7 mouse cellular contexts compared by ENCODE assay signal in the genomic region with DNA sequence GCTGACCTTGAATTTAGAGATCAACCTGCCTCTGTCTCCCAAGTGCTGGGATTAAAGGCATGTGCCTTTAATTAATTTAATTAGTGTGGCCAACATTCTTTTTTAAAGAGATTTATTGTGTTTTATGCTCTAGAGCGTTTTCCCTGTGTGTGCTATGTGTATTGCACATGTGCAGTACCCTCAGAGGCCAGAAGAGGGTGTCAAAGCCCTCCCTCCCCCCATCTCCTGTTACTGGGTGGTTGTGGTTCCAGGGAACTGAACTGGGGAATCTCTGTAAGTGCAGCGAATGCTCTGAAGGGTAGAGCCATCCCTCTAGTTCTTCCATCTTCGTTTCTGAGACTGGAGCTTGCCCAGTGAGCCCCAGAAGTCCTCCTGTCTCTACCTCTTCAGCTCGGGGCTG. TPM values are rescaled to one million over a fixed set of nuclear protein-coding genes. Genes with fewer than 3 reads are reported as not detected.
A peak's percentile ranks its signal among the peaks of the same experiment; 100 is the strongest.
DNase-seq lines count a peak whose midpoint lies in the region; ATAC-seq and TF ChIP-seq lines count a peak whose summit lies in the region.

No protein-coding gene starts in this region.

- CTCF ChIA-PET in Patski (lab: Charles Lee) = interaction anchor here (0.6 to 1.7 kb wide), 9 partner anchors 10 to 290 kb away, joined by 3 to 6 read pairs (median 3); no protein-coding TSS in a partner anchor

- TF ChIP-seq CTCF in kidney, postnatal 0 days (IDR thresholded peaks at IDR 0.05; ENCODE audit: low read depth) = peak; percentile 69
- peak; percentile 67 for TF ChIP-seq CTCF in ES-Bruce4 (IDR thresholded peaks at IDR 0.05; ENCODE audit: low read depth, low read length)
- peak; percentile 93 for TF ChIP-seq CTCF in Patski (IDR thresholded peaks at IDR 0.05)

- ATAC-seq in kidney, postnatal 0 days (replicated peaks; ENCODE audit: low FRiP score, low read depth) = no peak
- no peak for ATAC-seq in kidney, embryonic 15.5 days (replicated peaks; ENCODE audit: low FRiP score)
- no peak for ATAC-seq in Patski

- H3K9ac ChIP-seq in kidney, postnatal 0 days (ENCODE audit: low read depth, low read length) = no peak overlapping the region
- H3K9ac ChIP-seq in kidney, embryonic 15.5 days = no peak overlapping the region
- no peak overlapping the region for H3K9ac ChIP-seq in ES-Bruce4 (ENCODE audit: low read depth, poor library complexity, severe bottlenecking)

- no peak for TF ChIP-seq POLR2A in ES-Bruce4 (IDR thresholded peaks at IDR 0.05; ENCODE audit: insufficient read depth, low read length)

- DNase-seq in kidney, postnatal 0 days (ENCODE audit: low spot score) = peak; percentile 41
- DNase-seq in Patski (ENCODE audit: low read depth, low spot score) = no peak
- peak; percentile 56 for DNase-seq in limb, embryonic 10.5 days (ENCODE audit: low spot score)
- DNase-seq in thymus, postnatal 25 days = peak; percentile 27
- DNase-seq in MN1 (ENCODE audit: low spot score) = no peak

- no peaks in the 10 kb centered on the region for H3K36me3 ChIP-seq in kidney, postnatal 0 days (ENCODE audit: insufficient read depth, low read length)
- H3K36me3 ChIP-seq in kidney, embryonic 15.5 days = no peaks in the 10 kb centered on the region
- no peaks in the 10 kb centered on the region for H3K36me3 ChIP-seq in ES-Bruce4 (ENCODE audit: control insufficient read depth, insufficient read depth, low read length, poor library complexity, severe bottlenecking)
- H3K36me3 ChIP-seq in limb, embryonic 10.5 days = no peaks in the 10 kb centered on the region

- H3K4me3 ChIP-seq in kidney, postnatal 0 days (replicated peaks; ENCODE audit: low read depth, low read length) = no peak overlapping the region
- no peak overlapping the region for H3K4me3 ChIP-seq in kidney, embryonic 15.5 days (replicated peaks)
- H3K4me3 ChIP-seq in ES-Bruce4 (ENCODE audit: low read depth, low read length) = no peak overlapping the region
- no peak overlapping the region for H3K4me3 ChIP-seq in limb, embryonic 10.5 days

- no peak for TF ChIP-seq EP300 in ES-Bruce4 (IDR thresholded peaks at IDR 0.05; ENCODE audit: insufficient read depth, low read depth, low read length)

- POLR2A ChIA-PET in Patski (lab: Charles Lee) = no interaction called here

- in situ Hi-C loops in Patski (cut with MboI; ENCODE audit: low pct_unique_long_range_greater_than_20kb) = loop anchor here (5.0 kb wide), 1 partner anchor 77 kb away; no protein-coding TSS in a partner anchor

- whole genome bisulfite sequencing in kidney, postnatal 0 days = 44% methylated on average over 4 of the region's 4 CpGs
- 29% methylated on average over 4 of the region's 4 CpGs for WGBS in kidney, embryonic 15.5 days
- 40% methylated on average over 4 of the region's 4 CpGs for WGBS in limb, embryonic 10.5 days

- no peaks in the 10 kb centered on the region for H3K27me3 ChIP-seq in kidney, postnatal 0 days (ENCODE audit: insufficient read depth, low read length)
- H3K27me3 ChIP-seq in kidney, embryonic 15.5 days = no peaks in the 10 kb centered on the region
- H3K27me3 ChIP-seq in ES-Bruce4 (ENCODE audit: control insufficient read depth, insufficient read depth, low read length, poor library complexity, severe bottlenecking) = no peaks in the 10 kb centered on the region
- no peaks in the 10 kb centered on the region for H3K27me3 ChIP-seq in Patski
- H3K27me3 ChIP-seq in limb, embryonic 10.5 days (ENCODE audit: low read depth, poor library complexity, severe bottlenecking) = no peaks in the 10 kb centered on the region

- no peaks in the 10 kb centered on the region for H3K9me3 ChIP-seq in kidney, postnatal 0 days (replicated peaks; ENCODE audit: low read length)
- no peaks in the 10 kb centered on the region for H3K9me3 ChIP-seq in kidney, embryonic 15.5 days (replicated peaks)
- peaks cover 7% of the 10 kb centered on the region for H3K9me3 ChIP-seq in ES-Bruce4 (replicated peaks; ENCODE audit: control insufficient read depth, insufficient read depth, low read length, poor library complexity, severe bottlenecking)
- no peaks in the 10 kb centered on the region for H3K9me3 ChIP-seq in limb, embryonic 10.5 days (replicated peaks)

- H3K4me2 ChIP-seq in kidney, postnatal 0 days (ENCODE audit: low read length) = no peak overlapping the region
- no peak overlapping the region for H3K4me2 ChIP-seq in kidney, embryonic 15.5 days

- no peaks in the 10 kb centered on the region for H3K4me1 ChIP-seq in kidney, postnatal 0 days (replicated peaks; ENCODE audit: insufficient read depth, low read length)
- H3K4me1 ChIP-seq in kidney, embryonic 15.5 days = no peaks in the 10 kb centered on the region
- no peaks in the 10 kb centered on the region for H3K4me1 ChIP-seq in ES-Bruce4 (ENCODE audit: control insufficient read depth, insufficient read depth, low read length)
- no peaks in the 10 kb centered on the region for H3K4me1 ChIP-seq in limb, embryonic 10.5 days

- H3K27ac ChIP-seq in kidney, postnatal 0 days = no peak overlapping the region
- no peak overlapping the region for H3K27ac ChIP-seq in kidney, embryonic 15.5 days
- H3K27ac ChIP-seq in ES-Bruce4 (ENCODE audit: insufficient read depth, low read length) = no peak overlapping the region
- H3K27ac ChIP-seq in limb, embryonic 10.5 days = no peak overlapping the region

RNA-seq across cellular contexts. Expression of a gene that starts 2.1 kb away (rescaled TPM):
- 0.33 and 0.36 TPM in 2 replicates for polyA plus RNA-seq in kidney, postnatal 0 days (2015; fragmentation: Nextera tagmentation; extraction: Ambion mirVana)
- polyA plus RNA-seq in kidney, embryonic 15.5 days (2015; fragmentation: Nextera tagmentation; extraction: Ambion mirVana) = 0.17 and 0.30 TPM in 2 replicates
- polyA plus RNA-seq in ES-Bruce4 (2011; ENCODE audit: insufficient read depth, insufficient read length, low read depth, missing spikeins) = not detected in 2 replicates
- polyA plus RNA-seq in Patski (2021) = 0.23 TPM
- 0.15 TPM in 1 of 2 replicates, not detected in the other for polyA plus RNA-seq in limb, embryonic 10.5 days (2016; fragmentation: Nextera tagmentation; extraction: Ambion mirVana)

Comparison
In these comparisons a context has a peak if more than half of its experiments do, and no peak if none do; other contexts are left out.
1. DNase-seq: peak in kidney, postnatal 0 days (single experiment), limb, embryonic 10.5 days (single experiment) and thymus, postnatal 25 days (single experiment); none in Patski (single experiment) and MN1 (single experiment).
2. Peak in every context shown above with its lines, with median percentiles within 50 percentile points of each other: CTCF ChIP-seq.